Mouse (Mus musculus): ENCODE measurements around the gene Pla2g12a. TPM values are rescaled to one million over a fixed set of nuclear protein-coding genes. Genes with fewer than 3 reads are reported as not detected.
A peak's percentile ranks its signal among the peaks of the same experiment; 100 is the strongest.

The Pla2g12a gene
- 22.6 and 24.4 TPM in 2 replicates for polyA plus RNA-seq (2016; fragmentation: Nextera tagmentation; extraction: Ambion mirVana)

GRCm38 (mm10) chr3:129878405-129879021 lies at the start of gene Pla2g12a:
Pla2g12a (plus strand) TSS chr3:129878606.
- Histone ChIP-seq H3K27me3 (replicated peaks) (no peaks in the 10 kb centered on the region), H3K4me1 (peaks cover 8% of the 10 kb centered on the region), H3K9me3 (no peaks in the 10 kb centered on the region), H3K4me2 (replicated peaks) (peak within 1 kb of the TSS; percentile 93), H3K4me3 (peak within 1 kb of the TSS; percentile 61), H3K36me3 (no peaks in the 10 kb centered on the region), H3K9ac (peak within 1 kb of the TSS; percentile 78), H3K27ac (peak within 1 kb of the TSS; percentile 37; the same call in 1 of the 2 replicates)
- under 1% methylated on average over 66 of the region's 66 CpGs for WGBS
- ATAC-seq (ENCODE audit: low FRiP score, low read depth): peak; percentile 95

- peak overlapping the region; percentile 77 for H3K4me3 ChIP-seq
- H3K9ac ChIP-seq: peak overlapping the region; percentile 67
- H3K27me3 ChIP-seq (replicated peaks): no peaks in the 10 kb centered on the region
- peak overlapping the region; percentile 70 for H3K4me2 ChIP-seq (replicated peaks)
- peaks cover 17% of the 10 kb centered on the region for H3K36me3 ChIP-seq
- no peak for ATAC-seq (ENCODE audit: low FRiP score, low read depth)
- WGBS: under 1% methylated on average over 45 of the region's 45 CpGs
- 0 out of 2 replicates have a peak overlapping the region, but pooled peaks have one; percentile 37 for H3K27ac ChIP-seq
- H3K4me1 ChIP-seq: peaks cover 10% of the 10 kb centered on the region
- no peaks in the 10 kb centered on the region for H3K9me3 ChIP-seq
Observed at GRCm38 (mm10) chr3:129830626-129831025, 47.8 kb upstream of the Pla2g12a start.

GRCm38 (mm10) chr3:129831035-129831568 lies 47.3 kb upstream of the Pla2g12a start, which contains the start of gene Gar1:
Gar1 (minus strand) TSS chr3:129831396.
- Histone ChIP-seq H3K9ac (peak within 1 kb of the TSS; percentile 67), H3K4me1 (peaks cover 10% of the 10 kb centered on the region), H3K36me3 (peaks cover 12% of the 10 kb centered on the region), H3K4me2 (replicated peaks) (peak within 1 kb of the TSS; percentile 70), H3K4me3 (peak within 1 kb of the TSS; percentile 77), H3K9me3 (no peaks in the 10 kb centered on the region), H3K27me3 (replicated peaks) (no peaks in the 10 kb centered on the region), H3K27ac (peak within 1 kb of the TSS; percentile 37; the same call in 1 of the 2 replicates)
- WGBS: under 1% methylated on average over 60 of the region's 60 CpGs
- ATAC-seq (ENCODE audit: low FRiP score, low read depth): peak; percentile 95

GRCm38 (mm10) chr3:129835388-129835934 lies 42.9 kb upstream of the Pla2g12a start, which contains the start of gene Cfi:
Cfi (plus strand) TSS chr3:129835884.
- no peaks in the 10 kb centered on the region for H3K27me3 ChIP-seq (replicated peaks)
- WGBS: 78% methylated on average over 6 of the region's 6 CpGs
- no peaks in the 10 kb centered on the region for H3K36me3 ChIP-seq
- no peak within 1 kb of the TSS for H3K9ac ChIP-seq
- H3K9me3 ChIP-seq: no peaks in the 10 kb centered on the region
- H3K4me2 ChIP-seq (replicated peaks): no peak within 1 kb of the TSS
- no peak for ATAC-seq (ENCODE audit: low FRiP score, low read depth)
- H3K27ac ChIP-seq: no peak within 1 kb of the TSS
- H3K4me1 ChIP-seq: no peaks in the 10 kb centered on the region
- no peak within 1 kb of the TSS for H3K4me3 ChIP-seq

GRCm38 (mm10) chr3:129836051-129836697 lies 42.2 kb upstream of the Pla2g12a start:
- Histone ChIP-seq H3K9ac (no peak overlapping the region), H3K27ac (no peak overlapping the region), H3K36me3 (no peaks in the 10 kb centered on the region), H3K4me2 (replicated peaks) (no peak overlapping the region), H3K4me1 (no peaks in the 10 kb centered on the region), H3K27me3 (replicated peaks) (no peaks in the 10 kb centered on the region), H3K4me3 (no peak overlapping the region), H3K9me3 (no peaks in the 10 kb centered on the region)
- no peak for ATAC-seq (ENCODE audit: low FRiP score, low read depth)
- 23% methylated on average over 11 of the region's 11 CpGs for WGBS

GRCm38 (mm10) chr3:129836965-129837364 lies 41.4 kb upstream of the Pla2g12a start:
- Histone ChIP-seq H3K27ac (no peak overlapping the region), H3K4me2 (replicated peaks) (no peak overlapping the region), H3K27me3 (replicated peaks) (no peaks in the 10 kb centered on the region), H3K4me3 (no peak overlapping the region), H3K9ac (no peak overlapping the region), H3K9me3 (no peaks in the 10 kb centered on the region), H3K36me3 (no peaks in the 10 kb centered on the region), H3K4me1 (no peaks in the 10 kb centered on the region)
- ATAC-seq (ENCODE audit: low FRiP score, low read depth): no peak
- WGBS: 91% methylated on average over 6 of the region's 6 CpGs

- Histone ChIP-seq H3K27me3 (replicated peaks) (no peaks in the 10 kb centered on the region), H3K4me3 (no peak overlapping the region), H3K4me1 (no peaks in the 10 kb centered on the region), H3K9me3 (no peaks in the 10 kb centered on the region), H3K36me3 (no peaks in the 10 kb centered on the region), H3K27ac (no peak overlapping the region), H3K4me2 (replicated peaks) (no peak overlapping the region), H3K9ac (no peak overlapping the region)
- ATAC-seq (ENCODE audit: low FRiP score, low read depth): no peak
- 50% methylated on average over 7 of the region's 7 CpGs for WGBS
Observed at GRCm38 (mm10) chr3:129838017-129838416, 40.4 kb upstream of the Pla2g12a start.

- no peaks in the 10 kb centered on the region for H3K4me1 ChIP-seq
- H3K27ac ChIP-seq: no peak overlapping the region
- no peaks in the 10 kb centered on the region for H3K36me3 ChIP-seq
- no peak for ATAC-seq (ENCODE audit: low FRiP score, low read depth)
- WGBS: 93% methylated on average over 2 of the region's 2 CpGs
- H3K4me2 ChIP-seq (replicated peaks): no peak overlapping the region
- H3K9me3 ChIP-seq: no peaks in the 10 kb centered on the region
- no peaks in the 10 kb centered on the region for H3K27me3 ChIP-seq (replicated peaks)
- H3K4me3 ChIP-seq: no peak overlapping the region
- no peak overlapping the region for H3K9ac ChIP-seq
Observed at GRCm38 (mm10) chr3:129845868-129846267, 32.5 kb upstream of the Pla2g12a start.

- no peak overlapping the region for H3K4me2 ChIP-seq (replicated peaks)
- no peak overlapping the region for H3K27ac ChIP-seq
- no peak for ATAC-seq (ENCODE audit: low FRiP score, low read depth)
- H3K27me3 ChIP-seq (replicated peaks): no peaks in the 10 kb centered on the region
- H3K9me3 ChIP-seq: no peaks in the 10 kb centered on the region
- H3K36me3 ChIP-seq: no peaks in the 10 kb centered on the region
- H3K4me3 ChIP-seq: no peak overlapping the region
- no peaks in the 10 kb centered on the region for H3K4me1 ChIP-seq
- no peak overlapping the region for H3K9ac ChIP-seq
- WGBS: 85% methylated on average over 7 of the region's 7 CpGs
Observed at GRCm38 (mm10) chr3:129846846-129847245, 31.6 kb upstream of the Pla2g12a start.

GRCm38 (mm10) chr3:129862592-129862991 lies 15.8 kb upstream of the Pla2g12a start:
- Histone ChIP-seq H3K9ac (no peak overlapping the region), H3K4me2 (replicated peaks) (no peak overlapping the region), H3K4me1 (no peaks in the 10 kb centered on the region), H3K27me3 (replicated peaks) (no peaks in the 10 kb centered on the region), H3K36me3 (no peaks in the 10 kb centered on the region), H3K27ac (no peak overlapping the region), H3K9me3 (peaks cover 4% of the 10 kb centered on the region; the same call in 1 of the 2 replicates), H3K4me3 (no peak overlapping the region)
- WGBS: 82% methylated on average over 2 of the region's 2 CpGs
- ATAC-seq (ENCODE audit: low FRiP score, low read depth): no peak

- no peak overlapping the region for H3K9ac ChIP-seq
- no peak overlapping the region for H3K4me3 ChIP-seq
- H3K4me1 ChIP-seq: no peaks in the 10 kb centered on the region
- no peaks in the 10 kb centered on the region for H3K27me3 ChIP-seq (replicated peaks)
- ATAC-seq (ENCODE audit: low FRiP score, low read depth): no peak
- WGBS: 56% methylated on average over 14 of the region's 14 CpGs
- no peaks in the 10 kb centered on the region for H3K9me3 ChIP-seq
- H3K36me3 ChIP-seq: no peaks in the 10 kb centered on the region
- H3K27ac ChIP-seq: no peak overlapping the region
- H3K4me2 ChIP-seq (replicated peaks): no peak overlapping the region
Observed at GRCm38 (mm10) chr3:129863698-129864097, 14.7 kb upstream of the Pla2g12a start.

GRCm38 (mm10) chr3:129877327-129877726 lies 1.1 kb upstream of the Pla2g12a start:
- Histone ChIP-seq H3K4me1 (peaks cover 8% of the 10 kb centered on the region), H3K27me3 (replicated peaks) (no peaks in the 10 kb centered on the region), H3K9ac (no peak overlapping the region), H3K27ac (no peak overlapping the region), H3K4me2 (replicated peaks) (no peak overlapping the region), H3K9me3 (no peaks in the 10 kb centered on the region), H3K36me3 (no peaks in the 10 kb centered on the region), H3K4me3 (no peak overlapping the region)
- no peak for ATAC-seq (ENCODE audit: low FRiP score, low read depth)
- 92% methylated on average over 10 of the region's 10 CpGs for WGBS

Measured in neural tube, embryonic 12.5 days (tissue).